Mouse (Mus musculus) cerebellum, adult 9-11 months (tissue): ENCODE data around the gene Rnf135.
"Not testable (repeated sequence)": the region's sequence is repeated elsewhere in the genome, so short reads cannot be mapped to it uniquely, and the experiment has no call there.

ENCODE experiments used
- DNase-seq: peaks from one replicate; pipeline ENCODE4 v3.0.0; 2022

Rnf135 gene

DNA sequence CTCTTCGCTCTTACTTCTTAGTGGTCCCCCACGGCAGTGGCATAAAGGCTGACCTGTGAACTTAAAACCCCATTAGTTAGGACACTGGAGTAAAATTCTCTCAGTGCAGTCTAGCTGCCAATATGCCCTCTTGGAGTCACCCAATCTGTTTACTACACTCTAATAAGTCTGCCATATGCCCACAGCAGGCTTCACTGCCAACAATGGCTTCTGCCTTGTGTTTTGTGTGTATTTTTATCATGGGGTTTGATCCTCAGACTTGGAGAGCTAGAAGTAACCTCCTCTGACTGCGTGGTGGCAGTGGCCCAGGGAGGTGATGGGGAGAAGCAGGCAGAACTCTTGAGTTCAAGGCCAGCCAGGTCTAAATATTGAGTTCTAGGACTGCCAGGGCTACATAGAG is 20.4 kb downstream of the Rnf135 start:
- peak; percentile 49 for DNase-seq

DNA sequence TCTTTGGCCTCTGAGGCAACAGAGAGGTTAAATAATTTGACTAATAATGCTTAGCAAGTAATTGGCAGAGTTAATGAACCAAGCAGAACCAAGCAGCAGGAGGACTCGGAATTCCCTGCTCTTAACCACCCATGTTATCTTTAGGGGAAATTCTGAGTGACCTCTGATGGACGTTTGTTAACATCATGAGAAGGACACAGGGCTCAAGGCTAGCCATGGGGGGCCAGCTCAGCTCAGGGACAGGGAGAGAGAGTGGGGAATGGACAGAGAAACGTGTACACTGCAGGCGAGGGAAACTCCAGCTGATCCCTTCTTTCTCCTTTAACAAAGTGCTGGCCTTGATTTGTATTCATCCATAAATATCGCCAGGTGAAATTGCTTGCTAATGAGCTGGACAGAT is 21.3 kb downstream of the Rnf135 start:
- no peak for DNase-seq

DNA sequence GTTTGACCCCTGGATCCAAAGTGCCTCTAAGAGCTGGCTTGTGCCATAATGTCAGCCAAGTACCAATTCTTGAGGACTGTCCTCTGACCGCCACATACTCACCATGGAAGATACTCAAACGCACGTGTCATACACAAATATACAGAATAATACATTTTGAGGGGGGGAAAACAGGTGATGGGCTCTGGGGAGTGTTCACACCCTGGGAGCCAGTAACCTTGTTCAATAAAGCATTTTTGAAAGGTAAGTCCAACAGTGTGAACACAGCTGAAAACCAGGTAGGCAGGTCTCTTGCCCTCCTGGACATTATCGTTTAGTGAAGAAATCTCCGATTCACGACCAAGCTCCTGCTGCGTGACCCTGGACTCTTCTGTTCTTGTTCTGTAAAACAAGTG is 24.8 kb downstream of the Rnf135 start:
- DNase-seq, result no peak

DNA sequence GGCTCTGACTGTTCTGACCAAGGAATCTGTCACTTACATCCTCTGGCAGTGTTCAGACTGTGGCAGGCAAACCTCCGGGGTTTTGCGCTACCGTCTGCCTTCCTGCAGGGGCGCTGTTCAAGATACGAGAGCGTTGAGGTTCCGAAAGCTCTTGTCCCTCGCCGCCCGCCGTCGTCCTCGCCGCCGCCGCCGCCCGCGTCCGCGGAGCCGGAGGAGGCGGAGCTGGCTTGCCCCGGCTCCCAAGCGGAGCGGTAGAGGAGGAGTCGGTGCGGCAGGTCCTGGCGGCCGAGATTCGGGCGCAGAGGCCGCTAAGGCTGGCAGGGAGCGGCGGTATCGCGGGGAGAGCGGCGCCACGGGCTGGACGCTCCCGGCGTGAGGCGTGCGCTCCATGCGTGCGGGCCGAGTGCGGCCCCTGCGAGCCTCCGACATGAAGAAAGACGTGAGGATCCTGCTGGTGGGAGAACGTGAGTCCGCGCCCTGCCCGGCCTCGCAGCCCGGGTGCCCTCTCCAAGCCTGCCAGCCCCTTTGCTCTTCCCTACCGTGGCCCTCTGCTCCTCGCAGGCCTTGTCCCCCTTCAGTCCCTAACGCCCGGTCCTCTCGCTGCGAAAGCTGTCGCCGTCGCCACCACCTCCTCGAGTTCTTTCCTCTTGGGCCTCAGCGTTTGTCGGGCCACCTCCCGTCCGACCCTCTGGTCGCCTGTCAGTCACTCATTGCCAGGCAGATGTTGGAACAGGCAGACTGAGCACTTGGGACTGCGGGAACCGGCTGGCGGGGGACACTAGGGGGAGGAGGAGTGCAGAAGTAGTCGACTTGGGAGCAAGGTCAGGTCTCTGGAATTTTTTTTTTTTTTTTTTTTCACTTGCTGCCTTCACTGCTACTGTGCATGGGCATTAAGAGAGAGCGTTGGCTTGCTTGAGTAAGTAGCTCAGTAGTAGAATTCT is 25.5 kb downstream of the Rnf135 start, which contains the start of gene Rhot1:
Rhot1 (plus strand) TSS at position 160 of the 941 bp plus-strand sequence.
- DNase-seq, result peak; percentile 96

DNA sequence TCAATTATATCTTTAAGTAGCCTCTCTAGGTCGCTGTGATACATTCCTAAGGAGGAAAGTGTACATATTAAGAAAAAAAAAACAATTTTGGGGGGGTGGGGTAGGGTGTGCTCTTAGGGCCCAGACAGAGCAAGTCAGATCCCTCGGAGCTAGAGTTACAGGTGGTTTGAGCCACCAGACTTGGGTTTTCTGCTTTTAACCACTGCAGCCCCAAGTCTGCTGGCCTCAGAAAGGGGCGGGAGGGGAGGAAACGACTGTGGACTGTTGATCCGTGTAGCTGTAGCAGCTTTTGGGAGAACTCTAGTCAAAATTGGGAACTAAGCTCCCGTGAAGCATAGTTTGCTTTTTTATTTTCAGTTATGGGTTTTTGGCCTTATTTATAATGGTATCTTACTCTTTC is 26.7 kb downstream of the Rnf135 start:
- no peak for DNase-seq

DNA sequence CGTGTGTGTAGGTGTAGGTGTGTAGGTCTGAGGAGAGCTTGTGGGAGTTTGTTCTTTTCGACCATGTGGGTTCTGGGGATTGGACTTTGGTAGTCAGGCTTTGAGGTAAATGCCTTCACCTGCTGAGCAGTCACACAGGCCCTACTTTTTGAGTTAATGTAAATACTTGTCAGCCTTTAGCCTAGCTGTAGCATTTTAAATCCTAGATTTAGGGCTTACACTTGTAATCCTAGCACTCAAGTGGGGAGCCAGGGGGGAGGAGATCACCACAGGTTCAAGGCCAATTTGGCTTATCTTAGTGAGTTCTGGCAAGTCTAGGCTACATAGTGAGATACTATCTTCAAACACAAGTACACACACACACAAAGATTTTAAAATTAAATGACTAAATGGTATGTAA is 28.6 kb downstream of the Rnf135 start:
- DNase-seq, result no peak

DNA sequence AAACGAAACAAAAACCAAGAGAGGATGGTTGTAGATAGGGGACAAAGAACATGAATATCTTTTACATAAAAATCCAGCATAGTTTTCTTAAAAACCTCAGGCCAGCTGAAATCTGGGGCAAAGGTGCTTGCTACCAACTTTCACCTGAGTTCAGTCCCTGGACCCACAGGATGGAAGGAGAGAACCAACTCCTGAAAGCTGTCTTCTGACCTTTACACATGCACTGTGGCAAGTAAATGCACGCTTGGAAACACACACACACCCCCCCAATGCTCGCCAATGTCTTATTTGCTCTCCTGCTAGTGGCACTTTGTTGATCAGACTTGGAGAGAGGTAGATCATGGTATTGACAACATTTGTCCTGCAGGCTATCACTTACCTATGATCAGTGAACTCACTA is 31.6 kb downstream of the Rnf135 start:
- DNase-seq, result no peak

DNA sequence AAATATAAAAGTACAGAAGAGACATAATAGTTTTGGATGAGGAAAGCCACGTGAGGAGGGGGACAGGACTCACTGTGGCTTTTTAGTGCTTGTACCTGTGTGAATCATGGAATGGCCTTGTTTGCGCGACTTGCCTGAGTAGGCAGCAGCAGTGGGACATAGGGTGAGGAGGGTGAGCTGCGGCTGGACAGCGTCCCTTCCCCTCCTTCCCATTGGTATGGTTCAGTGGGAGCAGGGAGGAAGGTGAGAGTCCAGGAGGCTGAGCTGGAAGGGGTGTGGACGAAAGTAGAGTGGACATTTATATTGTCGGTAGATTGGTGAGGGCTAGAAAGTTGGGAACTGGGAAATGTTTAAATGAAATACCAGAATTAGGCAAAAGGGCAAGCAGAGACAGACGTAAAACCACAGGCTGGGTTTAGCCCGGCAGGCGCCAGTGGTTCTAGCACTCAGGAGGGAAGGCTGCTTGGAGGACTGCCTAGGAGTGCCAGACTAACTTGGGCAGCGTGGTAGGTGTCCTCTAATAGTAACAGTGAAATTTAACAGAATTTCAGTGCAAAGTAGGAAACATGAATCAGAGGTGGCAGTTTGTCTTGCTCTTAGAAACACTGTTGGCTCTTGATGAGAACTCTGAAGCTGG is 35.1 kb downstream of the Rnf135 start:
- no peak for DNase-seq

DNA sequence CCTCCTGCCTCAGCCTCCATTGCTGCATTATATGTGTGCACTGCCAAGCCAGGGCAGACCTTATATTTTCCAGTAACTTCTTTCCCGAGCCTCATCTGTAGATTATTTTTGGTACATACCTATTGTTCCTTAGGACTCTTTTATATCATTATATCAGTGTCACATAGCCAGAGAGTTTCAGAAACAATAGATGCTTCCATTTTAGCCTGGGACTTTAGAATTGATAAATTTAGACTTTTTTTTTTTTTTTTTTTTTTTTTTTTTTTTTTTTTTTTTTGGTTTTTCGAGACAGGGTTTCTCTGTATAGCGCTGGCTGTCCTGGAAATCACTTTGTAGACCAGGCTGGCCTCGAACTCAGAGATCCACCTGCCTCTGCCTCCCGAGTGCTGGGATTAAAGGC is 46.4 kb downstream of the Rnf135 start:
- DNase-seq, result not testable (repeated sequence)

DNA sequence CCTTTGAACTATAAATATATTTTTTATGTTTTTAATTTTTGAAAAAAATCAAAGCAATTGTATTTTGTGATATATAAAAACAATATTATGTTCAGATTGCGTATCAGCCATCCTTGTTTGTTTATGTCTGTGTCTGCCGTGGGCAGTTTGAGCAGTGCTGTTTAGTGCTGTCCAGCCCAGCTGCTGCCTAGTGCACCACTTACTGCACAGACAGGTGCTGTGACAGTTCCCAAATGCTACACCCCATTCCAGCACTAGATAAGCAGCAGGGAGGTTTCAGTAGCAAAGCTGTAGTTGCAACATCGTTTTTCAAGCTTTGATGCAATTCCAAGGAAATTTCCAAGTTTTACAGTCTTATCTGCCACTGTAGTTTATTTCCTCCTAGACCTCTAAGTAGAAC is 53.6 kb downstream of the Rnf135 start:
- no peak for DNase-seq

DNA sequence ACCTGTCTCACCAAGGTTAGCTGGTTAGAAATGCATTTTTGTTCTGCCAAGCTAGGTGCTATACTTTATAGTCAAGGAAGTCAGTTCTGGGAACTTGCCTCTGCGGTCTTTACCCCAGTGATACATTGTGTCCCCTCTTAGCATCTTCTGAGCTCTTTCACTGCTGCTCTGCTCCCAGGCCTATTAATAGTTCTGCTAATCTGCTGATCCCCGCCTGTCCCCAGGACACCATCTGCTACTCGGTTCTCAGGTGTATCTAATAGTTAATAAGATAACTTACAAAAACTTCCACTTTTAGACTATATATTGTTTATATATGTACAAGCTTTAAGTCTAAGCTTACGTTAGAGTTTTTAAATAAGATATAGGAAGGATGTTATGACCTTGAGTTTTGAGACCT is 54.7 kb downstream of the Rnf135 start:
- DNase-seq, result peak; percentile 28

DNA sequence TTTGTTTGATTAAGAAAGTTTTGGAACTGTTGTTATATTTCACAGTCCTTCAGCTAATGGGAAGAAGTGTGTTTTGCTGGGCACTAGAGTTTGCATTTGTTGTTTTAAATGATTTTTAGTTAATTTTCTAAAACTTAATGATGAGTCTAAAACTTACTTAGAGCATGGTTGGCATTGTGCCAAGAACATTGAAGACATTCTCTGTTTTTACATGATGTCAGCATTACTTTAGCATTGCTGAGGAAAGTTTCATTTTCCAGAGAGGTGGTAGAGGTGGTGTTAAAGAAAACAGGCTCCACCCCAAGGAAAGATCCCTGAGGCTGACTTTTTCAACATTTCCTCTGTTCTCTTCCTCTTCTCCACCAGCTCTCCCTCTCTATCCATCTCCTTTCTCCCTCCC is 63.4 kb downstream of the Rnf135 start:
- DNase-seq, result no peak

DNA sequence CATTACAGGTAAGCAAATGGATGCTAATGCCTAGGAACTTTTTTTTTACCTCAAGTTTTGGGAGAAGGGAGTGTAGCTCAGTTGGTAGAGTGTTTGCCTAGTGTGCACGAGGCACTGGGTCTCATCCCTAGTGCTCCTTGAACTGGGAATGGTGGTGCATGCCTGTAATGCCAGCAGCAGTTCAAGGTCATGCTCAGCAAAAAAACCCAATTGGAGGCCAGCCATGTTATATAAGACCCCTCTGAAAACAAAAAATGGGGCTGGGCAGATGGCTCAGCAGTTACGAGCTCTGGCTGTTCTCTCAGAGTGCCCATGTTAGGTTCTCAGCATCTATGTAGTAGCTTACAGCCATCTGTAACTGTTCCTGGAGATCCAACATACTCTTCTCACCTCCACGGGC is 64.9 kb downstream of the Rnf135 start:
- no peak for DNase-seq
